Mouse (Mus musculus): Measurements from ENCODE around the gene Gm6034.
"Not testable (repeated sequence)": the region's sequence is repeated elsewhere in the genome, so short reads cannot be mapped to it uniquely, and the experiment has no call there.

The Gm6034 gene

DNA sequence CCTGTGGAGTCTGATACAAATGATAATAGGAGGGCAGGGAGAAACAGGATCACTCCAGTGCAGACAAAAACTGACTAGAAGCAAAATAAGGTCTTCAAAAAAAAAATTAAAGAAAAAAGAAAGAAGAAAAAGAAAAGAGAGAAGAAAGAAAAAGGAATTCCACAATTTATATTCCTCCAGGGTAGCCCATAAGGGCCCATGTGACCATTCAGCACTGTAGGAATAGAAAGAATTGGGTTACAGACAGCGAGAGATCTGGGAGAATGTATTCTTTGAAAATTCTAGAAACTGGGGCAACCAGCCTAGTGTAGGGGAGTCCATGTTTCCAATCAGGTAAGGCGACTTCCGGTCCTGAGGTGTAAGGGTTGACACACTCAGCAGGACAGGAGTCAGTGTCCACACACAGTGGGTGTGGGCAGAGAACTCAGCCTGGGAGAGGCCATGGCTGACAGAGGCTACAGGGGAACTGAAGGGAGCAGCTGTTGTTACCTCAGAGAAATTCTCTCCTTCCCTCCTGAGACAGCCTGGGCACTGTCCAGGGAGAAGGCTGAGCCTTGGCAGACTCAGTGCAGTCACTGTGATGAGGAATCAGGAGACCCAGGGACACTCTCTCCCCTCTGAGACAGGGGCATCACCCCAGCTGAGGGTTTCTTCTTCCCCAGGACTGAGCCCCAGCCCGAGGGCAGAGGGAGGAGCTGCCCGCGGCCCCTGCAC is 39.9 kb downstream of the Gm6034 start:
- DNase-seq (ENCODE audit: low read depth, low spot score): not testable (repeated sequence)

- no peak for DNase-seq (ENCODE audit: low read depth, low spot score)
These were observed 40.6 kb downstream of the Gm6034 start for GRCm38 (mm10) chr17:36083266-36083869.

GRCm38 (mm10) chr17:36083870-36084451 is 41.2 kb downstream of the Gm6034 start:
- DNase-seq (ENCODE audit: low read depth, low spot score): no peak

DNA sequence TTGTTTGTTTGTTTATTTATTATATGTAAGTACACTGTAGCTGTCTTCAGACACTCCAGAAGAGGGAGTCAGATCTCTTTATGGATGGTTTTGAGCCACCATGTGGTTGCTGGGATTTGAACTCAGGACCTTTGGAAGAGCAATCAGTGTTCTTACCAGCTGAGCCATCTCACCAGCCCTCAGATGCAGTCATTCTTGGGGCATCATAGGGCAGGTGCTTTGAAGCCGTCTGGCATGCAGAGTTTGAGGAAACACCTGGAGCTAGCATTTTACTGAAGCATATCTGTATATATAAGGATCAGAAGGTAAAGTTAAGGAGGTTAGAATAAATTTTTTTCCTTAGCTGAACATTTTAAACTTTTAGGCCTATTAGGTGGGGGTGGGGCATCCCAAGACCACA is 43.2 kb downstream of the Gm6034 start:
- not testable (repeated sequence) for DNase-seq (ENCODE audit: low read depth, low spot score)

DNA sequence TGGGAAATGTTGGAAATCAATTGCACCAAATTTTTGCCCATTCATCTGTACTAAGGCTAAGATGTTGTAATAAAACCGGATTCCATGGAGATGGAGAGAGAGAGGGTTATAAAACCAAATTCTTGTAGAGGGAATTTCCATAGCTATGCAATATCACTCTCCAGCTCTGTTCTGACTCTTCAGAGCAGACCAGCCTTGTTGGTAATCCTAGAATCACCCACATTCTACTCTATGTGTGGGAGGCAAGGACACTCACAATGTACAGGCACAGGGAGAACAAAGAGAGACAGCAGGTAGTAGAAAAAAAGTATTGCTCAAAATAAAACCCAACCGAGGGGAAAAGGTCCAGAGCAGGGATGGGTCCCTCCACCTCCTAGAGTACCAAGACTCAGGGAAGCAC is 49.2 kb downstream of the Gm6034 start:
- not testable (repeated sequence) for DNase-seq (ENCODE audit: low read depth, low spot score)

DNA sequence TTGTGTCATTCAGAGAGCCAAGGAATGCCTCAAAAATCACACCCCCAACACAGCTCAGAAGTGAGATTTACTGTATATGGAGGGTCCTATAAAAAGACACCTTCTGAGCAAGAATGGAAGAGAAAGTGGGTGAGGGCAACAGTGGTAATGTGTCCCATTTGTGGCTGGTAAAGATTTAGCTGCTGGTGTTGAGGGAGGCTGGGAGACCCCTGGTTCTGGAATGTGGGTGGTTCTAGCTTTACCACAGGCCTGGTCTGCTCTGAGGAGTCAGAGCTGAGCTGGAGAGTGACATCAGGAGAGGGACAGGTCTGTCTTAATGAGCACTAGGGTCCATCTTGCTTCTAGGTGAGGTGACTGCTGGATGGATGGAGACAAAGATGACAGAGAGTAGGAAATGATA is 49.8 kb downstream of the Gm6034 start:
- DNase-seq (ENCODE audit: low read depth, low spot score): not testable (repeated sequence)

DNA sequence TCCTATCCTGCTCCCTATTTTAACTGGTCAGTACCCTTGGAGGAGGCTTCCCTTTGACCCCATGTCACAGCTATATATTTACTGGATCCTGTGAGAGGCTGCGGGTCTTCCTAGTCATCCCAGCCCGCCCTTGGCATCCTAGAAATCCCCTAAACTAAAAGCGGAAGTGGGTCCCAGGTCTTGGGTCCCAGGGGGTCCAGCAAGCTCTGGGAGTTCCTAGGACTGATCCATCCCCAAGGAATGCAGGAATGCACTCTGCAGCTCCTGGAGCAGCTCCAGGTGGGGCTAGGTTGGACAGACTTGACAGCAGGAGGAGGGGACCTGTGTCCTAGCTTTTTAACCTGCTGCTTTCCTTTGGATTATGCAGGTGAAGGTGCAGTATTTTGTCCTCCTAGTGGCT is 51.2 kb downstream of the Gm6034 start:
- no peak for DNase-seq (ENCODE audit: low read depth, low spot score)

DNA sequence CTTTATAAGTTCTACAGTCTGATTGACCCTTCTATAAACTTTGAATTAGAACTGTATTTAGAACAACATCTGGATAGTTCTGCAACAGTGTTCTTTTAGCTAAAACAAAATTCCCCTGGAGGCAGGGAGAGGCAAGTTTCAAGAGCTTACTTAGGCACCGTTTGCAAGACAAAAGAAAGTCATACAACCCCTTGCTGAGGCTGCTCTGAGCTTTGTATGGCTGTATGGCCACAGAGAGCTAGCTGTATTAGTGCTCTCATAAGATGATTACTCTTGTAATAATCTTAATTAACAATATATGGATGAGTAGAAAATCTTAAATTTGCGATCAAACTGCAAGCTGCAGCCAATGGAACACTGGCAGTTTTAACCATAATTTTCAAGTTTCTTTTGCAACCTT is 56.8 kb downstream of the Gm6034 start:
- DNase-seq (ENCODE audit: low read depth, low spot score): not testable (repeated sequence)

DNA sequence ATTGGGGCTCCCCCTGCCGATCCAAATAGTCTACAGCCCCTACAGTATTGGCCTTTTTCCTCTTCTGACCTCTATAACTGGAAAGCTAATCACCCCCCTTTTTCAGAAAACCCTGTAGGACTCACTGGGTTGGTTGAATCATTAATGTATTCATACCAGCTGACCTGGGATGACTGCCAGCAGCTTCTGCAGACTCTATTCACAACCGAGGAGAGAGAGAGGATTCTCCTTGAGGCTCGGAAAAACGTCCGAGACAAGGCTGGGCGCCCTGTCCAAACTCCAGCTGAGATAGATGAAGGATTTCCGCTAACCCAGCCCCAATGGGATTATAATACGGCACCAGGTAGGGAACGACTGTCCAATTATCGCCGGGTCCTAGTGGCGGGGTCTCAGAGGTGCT is 59.3 kb downstream of the Gm6034 start:
- DNase-seq (ENCODE audit: low read depth, low spot score): not testable (repeated sequence)

Measured in retina, adult 2 months (tissue).